Mouse (Mus musculus) heart, embryonic 16.5 days (tissue): ENCODE data around the gene Piezo1. TPM values are rescaled to one million over a fixed set of nuclear protein-coding genes. Genes with fewer than 3 reads are reported as not detected.

Source experiments
- ATAC-seq: fragments of 200-750 bp; cut with Nextera tagmentation; replicated peaks from 2 replicates; pipeline ENCODE4 v1.8.0; 2017; ENCODE audit warnings: moderate number of reproducible peaks; ENCODE audit not compliant: insufficient read depth, low FRiP score; ENCODE audit errors: extremely low read depth
- H3K27ac ChIP-seq: fragments of 300-500 bp; sonication (generic); 2 replicates; pipeline ENCODE4 v1.5.1; 2014; ENCODE audit warnings: mild to moderate bottlenecking, low read length, control low read depth, moderate library complexity
- H3K27me3 ChIP-seq: fragments of 300-500 bp; sonication (generic); 2 replicates; pipeline ENCODE4 v1.6.1; 2014; ENCODE audit warnings: low read length, mixed read lengths; ENCODE audit not compliant: control insufficient read depth, insufficient read depth
- H3K36me3 ChIP-seq: fragments of 300-500 bp; sonication (generic); 2 replicates; pipeline ENCODE4 v1.6.1; 2014; ENCODE audit not compliant: control insufficient read depth, insufficient read depth
- H3K4me1 ChIP-seq: fragments of 300-500 bp; sonication (generic); 2 replicates; pipeline ENCODE4 v1.6.1; 2014; ENCODE audit warnings: low read length, mixed read lengths; ENCODE audit not compliant: control insufficient read depth, insufficient read depth
- H3K4me2 ChIP-seq: fragments of 300-500 bp; sonication (generic); 2 replicates; pipeline ENCODE4 v1.6.1; 2014; ENCODE audit warnings: low read depth, mild to moderate bottlenecking, control low read depth, low read length
- H3K4me3 ChIP-seq: fragments of 300-500 bp; sonication (generic); 2 replicates; pipeline ENCODE4 v1.5.1; 2014; ENCODE audit warnings: mild to moderate bottlenecking, control low read depth, low read length
- H3K9ac ChIP-seq: fragments of 300-500 bp; sonication (generic); 2 replicates; pipeline ENCODE4 v1.6.1; 2014; ENCODE audit warnings: low read length, control low read depth
- H3K9me3 ChIP-seq: fragments of 300-500 bp; sonication (generic); replicated peaks from 2 replicates; pipeline ENCODE4 v1.6.1; 2016; ENCODE audit warnings: low read length; ENCODE audit not compliant: control insufficient read depth
- WGBS: fragments of 180-500 bp; shearing (Covaris S2); extraction: QIAGEN DNeasy Blood & Tissue Kit; methylation state at CpG from one replicate; pipeline ENCODE4 v1.1.7; 2014; 5-methylcytosine and 5-hydroxymethylcytosine counted together
- polyA plus RNA-seq: library from polyadenylated mRNA; unstranded; fragments of >200 nt; fragmentation: Nextera tagmentation; extraction: Ambion mirVana; gene quantifications from 2 replicates; pipeline ENCODE4 v1.2.1, GENCODE M21; 2015

Gene Piezo1
- polyA plus RNA-seq, 1 experiment from 2014 or later = 13.5 TPM

GRCm38 (mm10) chr8:122497912-122498311 lies 53.2 kb downstream of the Piezo1 start:
- Histone ChIP-seq H3K4me2 (no peak overlapping the region), H3K27ac (no peak overlapping the region), H3K27me3 (no peaks in the 10 kb centered on the region), H3K9me3 (no peaks in the 10 kb centered on the region), H3K9ac (no peak overlapping the region), H3K36me3 (peaks cover 28% of the 10 kb centered on the region), H3K4me1 (no peaks in the 10 kb centered on the region), H3K4me3 (no peak overlapping the region)
- 72% methylated on average over 17 of the region's 17 CpGs for WGBS
- ATAC-seq = no peak

DNA sequence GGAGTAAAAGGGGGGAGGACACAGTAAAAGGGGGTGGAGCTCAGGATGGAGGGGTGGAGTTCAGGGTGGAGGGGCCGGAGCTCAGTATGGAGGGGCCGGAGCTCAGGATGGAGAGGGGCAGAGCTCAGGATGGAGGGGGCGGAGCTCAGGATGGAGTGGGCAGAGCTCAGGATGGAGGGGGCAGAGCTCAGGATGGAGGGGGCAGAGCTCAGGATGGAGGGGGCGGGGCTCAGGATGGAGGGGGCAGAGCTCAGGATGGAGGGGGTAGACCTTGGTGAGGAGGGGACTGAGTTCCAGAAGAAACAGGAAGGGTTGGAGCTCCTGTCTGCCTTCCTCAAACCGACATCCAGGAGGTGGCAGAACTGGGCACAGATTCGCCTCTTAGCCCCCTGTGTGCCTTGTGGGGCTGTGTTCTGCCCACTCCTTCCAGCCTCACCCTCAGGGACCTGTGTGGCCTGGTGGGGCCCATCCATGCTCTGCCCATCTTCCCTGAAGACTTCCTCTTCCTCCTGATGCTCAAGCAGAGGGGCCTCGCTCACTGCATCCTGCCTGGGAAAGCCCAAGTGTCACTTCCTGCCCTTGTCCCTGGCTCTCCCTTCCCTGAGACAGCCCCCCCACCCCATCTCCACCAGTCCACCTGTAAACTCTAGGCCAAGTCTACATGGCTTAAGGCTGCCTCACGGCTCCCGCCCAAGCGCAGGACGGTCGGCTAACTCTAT lies 54.0 kb downstream of the Piezo1 start:
- H3K27ac ChIP-seq = 0 out of 2 replicates have a peak overlapping the region, but pooled peaks have one; percentile 3

GRCm38 (mm10) chr8:122488387-122488786 lies 62.7 kb downstream of the Piezo1 start:
- 93% methylated on average over 9 of the region's 9 CpGs for WGBS
- Histone ChIP-seq H3K36me3 (peaks cover 66% of the 10 kb centered on the region), H3K4me2 (no peak overlapping the region), H3K9me3 (0 out of 2 replicates have a peak, but pooled peaks cover 2% of the 10 kb centered on the region), H3K27ac (no peak overlapping the region), H3K4me1 (no peaks in the 10 kb centered on the region), H3K27me3 (no peaks in the 10 kb centered on the region), H3K9ac (no peak overlapping the region), H3K4me3 (no peak overlapping the region)
- no peak for ATAC-seq

More for the DNA sequence above, 54.0 kb downstream of the Piezo1 start:
- Histone ChIP-seq H3K27me3 (no peaks in the 10 kb centered on the region), H3K36me3 (peaks cover 32% of the 10 kb centered on the region), H3K9ac (no peak overlapping the region), H3K9me3 (no peaks in the 10 kb centered on the region), H3K4me3 (no peak overlapping the region), H3K4me2 (no peak overlapping the region), H3K4me1 (no peaks in the 10 kb centered on the region)
- WGBS = 84% methylated on average over 12 of the region's 12 CpGs
- ATAC-seq = peak; percentile 19; the same call in 1 of the 2 replicates

- Histone ChIP-seq H3K4me1 (no peaks in the 10 kb centered on the region), H3K9me3 (0 out of 2 replicates have a peak, but pooled peaks cover 2% of the 10 kb centered on the region), H3K4me2 (no peak overlapping the region), H3K27me3 (no peaks in the 10 kb centered on the region), H3K27ac (no peak overlapping the region), H3K4me3 (no peak overlapping the region), H3K9ac (no peak overlapping the region), H3K36me3 (peaks cover 69% of the 10 kb centered on the region)
- WGBS = 86% methylated on average over 12 of the region's 12 CpGs
- ATAC-seq = no peak
Measured at GRCm38 (mm10) chr8:122484831-122485230, 66.3 kb downstream of the Piezo1 start.

GRCm38 (mm10) chr8:122483877-122484276 lies 67.3 kb downstream of the Piezo1 start:
- no peak for ATAC-seq
- no peak overlapping the region for H3K27ac ChIP-seq
- H3K9ac ChIP-seq = no peak overlapping the region
- 0 out of 2 replicates have a peak, but pooled peaks cover 2% of the 10 kb centered on the region for H3K9me3 ChIP-seq
- no peak overlapping the region for H3K4me3 ChIP-seq
- peaks cover 72% of the 10 kb centered on the region for H3K36me3 ChIP-seq
- WGBS = 94% methylated on average over 7 of the region's 7 CpGs
- H3K4me1 ChIP-seq = no peaks in the 10 kb centered on the region
- no peaks in the 10 kb centered on the region for H3K27me3 ChIP-seq
- H3K4me2 ChIP-seq = no peak overlapping the region

- Histone ChIP-seq H3K27ac (no peak overlapping the region), H3K4me3 (no peak overlapping the region), H3K36me3 (peaks cover 65% of the 10 kb centered on the region), H3K4me1 (no peaks in the 10 kb centered on the region), H3K27me3 (no peaks in the 10 kb centered on the region), H3K4me2 (no peak overlapping the region), H3K9ac (no peak overlapping the region), H3K9me3 (0 out of 2 replicates have a peak, but pooled peaks cover 2% of the 10 kb centered on the region)
- no peak for ATAC-seq
- WGBS = 89% methylated on average over 8 of the region's 8 CpGs
Measured at GRCm38 (mm10) chr8:122482448-122482847, 68.7 kb downstream of the Piezo1 start.

- Histone ChIP-seq H3K27me3 (no peaks in the 10 kb centered on the region), H3K27ac (peak within 1 kb of the TSS; percentile 80), H3K4me2 (peak within 1 kb of the TSS; percentile 83), H3K4me1 (peaks cover 23% of the 10 kb centered on the region), H3K4me3 (peak within 1 kb of the TSS; percentile 87), H3K9me3 (no peaks in the 10 kb centered on the region), H3K36me3 (peaks cover 21% of the 10 kb centered on the region), H3K9ac (peak within 1 kb of the TSS; percentile 93)
- under 1% methylated on average over 102 of the region's 103 CpGs for WGBS
- ATAC-seq = peak; percentile 91
Measured at GRCm38 (mm10) chr8:122475580-122476320, 75.4 kb downstream of the Piezo1 start, which contains the start of the genes Rnf166 and Ctu2. Rnf166 (minus strand) TSS chr8:122476064. Ctu2 (plus strand) TSS chr8:122476143.

- Histone ChIP-seq H3K4me3 (peak overlapping the region; percentile 87), H3K36me3 (peaks cover 20% of the 10 kb centered on the region), H3K27ac (peak overlapping the region; percentile 80), H3K4me2 (peak overlapping the region; percentile 77), H3K4me1 (peaks cover 23% of the 10 kb centered on the region), H3K9ac (peak overlapping the region; percentile 93), H3K9me3 (no peaks in the 10 kb centered on the region), H3K27me3 (no peaks in the 10 kb centered on the region)
- WGBS = 3% methylated on average over 16 of the region's 16 CpGs
- ATAC-seq = peak; percentile 17
Measured at GRCm38 (mm10) chr8:122474951-122475560, 76.1 kb downstream of the Piezo1 start.
